Mouse (Mus musculus): ENCODE data around the gene Adgrl1.

Gene Adgrl1

GRCm38 (mm10) chr8:83899363-83900252, at the start of gene Adgrl1:
Gene Adgrl1, plus strand, starts transcription at chr8:83900105.
- in situ Hi-C loops (cut with MboI): loop anchor here (5.0 kb wide), 2 partner anchors 177 to 242 kb away; no protein-coding TSS in a partner anchor

GRCm38 (mm10) chr8:83852329-83852728, 47.6 kb upstream of the Adgrl1 start:
- in situ Hi-C loops (cut with MboI): no loop called here

GRCm38 (mm10) chr8:83853323-83854050, 46.4 kb upstream of the Adgrl1 start:
- in situ Hi-C loops (cut with MboI): no loop called here

GRCm38 (mm10) chr8:83856486-83857065, 43.3 kb upstream of the Adgrl1 start:
- in situ Hi-C loops (cut with MboI): no loop called here

- in situ Hi-C loops (cut with MboI): no loop called here
Observed at GRCm38 (mm10) chr8:83862439-83863268, 37.3 kb upstream of the Adgrl1 start.

- in situ Hi-C loops (cut with MboI): no loop called here
Observed at GRCm38 (mm10) chr8:83874881-83875655, 24.8 kb upstream of the Adgrl1 start.

- in situ Hi-C loops (cut with MboI): no loop called here
Observed at GRCm38 (mm10) chr8:83875656-83876040, 24.3 kb upstream of the Adgrl1 start.

GRCm38 (mm10) chr8:83876080-83876837, 23.6 kb upstream of the Adgrl1 start:
- in situ Hi-C loops (cut with MboI): no loop called here

GRCm38 (mm10) chr8:83876838-83877223, 23.1 kb upstream of the Adgrl1 start:
- in situ Hi-C loops (cut with MboI): no loop called here

GRCm38 (mm10) chr8:83888409-83888808, 11.5 kb upstream of the Adgrl1 start:
- in situ Hi-C loops (cut with MboI): no loop called here

- in situ Hi-C loops (cut with MboI): no loop called here
Observed at GRCm38 (mm10) chr8:83892061-83892460, 7.8 kb upstream of the Adgrl1 start.

- in situ Hi-C loops (cut with MboI): no loop called here
Observed at GRCm38 (mm10) chr8:83893915-83894314, 6.0 kb upstream of the Adgrl1 start.

GRCm38 (mm10) chr8:83895894-83896293, 4.0 kb upstream of the Adgrl1 start:
- in situ Hi-C loops (cut with MboI): loop anchor here (5.0 kb wide), 2 partner anchors 174 to 239 kb away; no protein-coding TSS in a partner anchor

- in situ Hi-C loops (cut with MboI): loop anchor here (5.0 kb wide), 2 partner anchors 174 to 239 kb away; no protein-coding TSS in a partner anchor
Observed at GRCm38 (mm10) chr8:83896461-83896860, 3.4 kb upstream of the Adgrl1 start.

GRCm38 (mm10) chr8:83897211-83897610, 2.7 kb upstream of the Adgrl1 start:
- in situ Hi-C loops (cut with MboI): loop anchor here (5.0 kb wide), 2 partner anchors 175 to 240 kb away; no protein-coding TSS in a partner anchor

GRCm38 (mm10) chr8:83898456-83898855, 1.4 kb upstream of the Adgrl1 start:
- in situ Hi-C loops (cut with MboI): loop anchor here (5.0 kb wide), 2 partner anchors 176 to 241 kb away; no protein-coding TSS in a partner anchor

GRCm38 (mm10) chr8:83898985-83899362, 931 bp upstream of the Adgrl1 start:
- in situ Hi-C loops (cut with MboI): loop anchor here (5.0 kb wide), 2 partner anchors 177 to 242 kb away; no protein-coding TSS in a partner anchor

GRCm38 (mm10) chr8:83900266-83900956, 506 bp downstream of the Adgrl1 start:
- in situ Hi-C loops (cut with MboI): no loop called here

- in situ Hi-C loops (cut with MboI): no loop called here
Observed at GRCm38 (mm10) chr8:83900957-83901270, 1.0 kb downstream of the Adgrl1 start.
